ENCODE assay signal across 14 mouse cellular contexts in genomic region chr2:92518891-92519290, GRCm38 (mm10).
"Had no signal": no experiment of that assay in that cellular context is flagged by ENCODE, and none has a peak within 500 bp of the region (broad histone marks: within the 10 kb centered on the region; RNA-seq: fewer than 3 reads in every experiment).

No protein-coding gene starts in this region.

- ATAC-seq: midbrain, embryonic 16.5 days had no signal

- H3K4me3 ChIP-seq: limb, embryonic 12.5 days had no signal

- H3K27me3 ChIP-seq: limb, embryonic 12.5 days had no signal

- H3K9me3 ChIP-seq: limb, embryonic 12.5 days had no signal

- H3K4me1 ChIP-seq: limb, embryonic 12.5 days had no signal

- H3K27ac ChIP-seq: kidney, postnatal 0 days; limb, embryonic 12.5 days; liver, embryonic 14.5 days; stomach, postnatal 0 days had no signal

- H3K4me2 ChIP-seq: limb, embryonic 12.5 days had no signal

- H3K36me3 ChIP-seq: limb, embryonic 12.5 days had no signal

- DNase-seq: kidney, adult 9 months; kidney, postnatal 36 days; layer of hippocampus, adult 9-11 months; layer of hippocampus, postnatal 36 days; liver; lung, adult 18-20 months; right cerebral cortex, adult 18-20 months; thymus, adult 2 months; thymus, postnatal 25 days had no signal

- H3K9ac ChIP-seq: limb, embryonic 12.5 days; liver, embryonic 14.5 days had no signal
